Mouse (Mus musculus): ENCODE results near the gene Dock4. TPM values are rescaled to one million over a fixed set of nuclear protein-coding genes. Genes with fewer than 3 reads are reported as not detected.

Dock4 gene
- polyA plus RNA-seq, 1 experiment from 2014 or later: 4.2 TPM

GRCm38 (mm10) chr12:40635991-40636390 is 190.2 kb downstream of the Dock4 start:
- no peaks in the 10 kb centered on the region for H3K36me3 ChIP-seq (ENCODE audit: control insufficient read depth, insufficient read depth, low read length)
- no peak overlapping the region for H3K4me3 ChIP-seq (ENCODE audit: low read length)
- H3K27ac ChIP-seq (ENCODE audit: low read length): no peak overlapping the region
- no peak overlapping the region for H3K4me2 ChIP-seq (ENCODE audit: low read depth, low read length)
- no peaks in the 10 kb centered on the region for H3K9me3 ChIP-seq (ENCODE audit: control insufficient read depth, low read length)
- 96% methylated on average over 6 of the region's 6 CpGs for WGBS
- no peaks in the 10 kb centered on the region for H3K4me1 ChIP-seq (ENCODE audit: control insufficient read depth, insufficient read depth, low read length)
- no peak overlapping the region for H3K9ac ChIP-seq (ENCODE audit: low read depth, low read length)
- H3K27me3 ChIP-seq (replicated peaks; ENCODE audit: control insufficient read depth, insufficient read depth, low read length): no peaks in the 10 kb centered on the region
- no peak for ATAC-seq

- WGBS: 92% methylated on average over 2 of the region's 2 CpGs
- no peak for ATAC-seq
- no peak overlapping the region for H3K27ac ChIP-seq (ENCODE audit: low read length)
- no peak overlapping the region for H3K9ac ChIP-seq (ENCODE audit: low read depth, low read length)
- no peak overlapping the region for H3K4me2 ChIP-seq (ENCODE audit: low read depth, low read length)
- H3K4me3 ChIP-seq (ENCODE audit: low read length): no peak overlapping the region
- H3K9me3 ChIP-seq (ENCODE audit: control insufficient read depth, low read length): no peaks in the 10 kb centered on the region
- H3K36me3 ChIP-seq (ENCODE audit: control insufficient read depth, insufficient read depth, low read length): no peaks in the 10 kb centered on the region
- no peaks in the 10 kb centered on the region for H3K4me1 ChIP-seq (ENCODE audit: control insufficient read depth, insufficient read depth, low read length)
- H3K27me3 ChIP-seq (replicated peaks; ENCODE audit: control insufficient read depth, insufficient read depth, low read length): no peaks in the 10 kb centered on the region
Observed at GRCm38 (mm10) chr12:40637427-40637826, 191.7 kb downstream of the Dock4 start.

GRCm38 (mm10) chr12:40645869-40646268 is 200.1 kb downstream of the Dock4 start:
- no peaks in the 10 kb centered on the region for H3K27me3 ChIP-seq (replicated peaks; ENCODE audit: control insufficient read depth, insufficient read depth, low read length)
- H3K9ac ChIP-seq (ENCODE audit: low read depth, low read length): no peak overlapping the region
- no peak overlapping the region for H3K4me3 ChIP-seq (ENCODE audit: low read length)
- no peak overlapping the region for H3K27ac ChIP-seq (ENCODE audit: low read length)
- no peaks in the 10 kb centered on the region for H3K36me3 ChIP-seq (ENCODE audit: control insufficient read depth, insufficient read depth, low read length)
- WGBS: 82% methylated on average over 6 of the region's 6 CpGs
- no peaks in the 10 kb centered on the region for H3K4me1 ChIP-seq (ENCODE audit: control insufficient read depth, insufficient read depth, low read length)
- no peaks in the 10 kb centered on the region for H3K9me3 ChIP-seq (ENCODE audit: control insufficient read depth, low read length)
- H3K4me2 ChIP-seq (ENCODE audit: low read depth, low read length): no peak overlapping the region
- no peak for ATAC-seq

GRCm38 (mm10) chr12:40654312-40654711 is 208.6 kb downstream of the Dock4 start:
- H3K9me3 ChIP-seq (ENCODE audit: control insufficient read depth, low read length): no peaks in the 10 kb centered on the region
- H3K4me1 ChIP-seq (ENCODE audit: control insufficient read depth, insufficient read depth, low read length): no peaks in the 10 kb centered on the region
- no peak overlapping the region for H3K27ac ChIP-seq (ENCODE audit: low read length)
- H3K36me3 ChIP-seq (ENCODE audit: control insufficient read depth, insufficient read depth, low read length): no peaks in the 10 kb centered on the region
- no peak overlapping the region for H3K9ac ChIP-seq (ENCODE audit: low read depth, low read length)
- H3K4me3 ChIP-seq (ENCODE audit: low read length): no peak overlapping the region
- H3K27me3 ChIP-seq (replicated peaks; ENCODE audit: control insufficient read depth, insufficient read depth, low read length): no peaks in the 10 kb centered on the region
- WGBS: 82% methylated on average over 2 of the region's 2 CpGs
- ATAC-seq: no peak
- no peak overlapping the region for H3K4me2 ChIP-seq (ENCODE audit: low read depth, low read length)

- H3K4me1 ChIP-seq (ENCODE audit: control insufficient read depth, insufficient read depth, low read length): no peaks in the 10 kb centered on the region
- H3K4me3 ChIP-seq (ENCODE audit: low read length): no peak overlapping the region
- WGBS: 89% methylated on average over 2 of the region's 2 CpGs
Observed at GRCm38 (mm10) chr12:40655861-40656260, 210.1 kb downstream of the Dock4 start.

GRCm38 (mm10) chr12:40656438-40656837 is 210.7 kb downstream of the Dock4 start:
- 67% methylated on average over 5 of the region's 5 CpGs for WGBS
- no peak overlapping the region for H3K27ac ChIP-seq (ENCODE audit: low read length)
- H3K9ac ChIP-seq (ENCODE audit: low read depth, low read length): no peak overlapping the region
- H3K4me2 ChIP-seq (ENCODE audit: low read depth, low read length): no peak overlapping the region
- H3K9me3 ChIP-seq (ENCODE audit: control insufficient read depth, low read length): no peaks in the 10 kb centered on the region
- ATAC-seq: no peak
- no peaks in the 10 kb centered on the region for H3K27me3 ChIP-seq (replicated peaks; ENCODE audit: control insufficient read depth, insufficient read depth, low read length)
- no peaks in the 10 kb centered on the region for H3K36me3 ChIP-seq (ENCODE audit: control insufficient read depth, insufficient read depth, low read length)
- H3K4me3 ChIP-seq (ENCODE audit: low read length): no peak overlapping the region
- no peaks in the 10 kb centered on the region for H3K4me1 ChIP-seq (ENCODE audit: control insufficient read depth, insufficient read depth, low read length)

More at GRCm38 (mm10) chr12:40655861-40656260, 210.1 kb downstream of the Dock4 start:
- Histone ChIP-seq H3K27me3 (replicated peaks; ENCODE audit: control insufficient read depth, insufficient read depth, low read length) (no peaks in the 10 kb centered on the region), H3K4me2 (ENCODE audit: low read depth, low read length) (no peak overlapping the region), H3K9me3 (ENCODE audit: control insufficient read depth, low read length) (no peaks in the 10 kb centered on the region), H3K36me3 (ENCODE audit: control insufficient read depth, insufficient read depth, low read length) (no peaks in the 10 kb centered on the region), H3K9ac (ENCODE audit: low read depth, low read length) (no peak overlapping the region), H3K27ac (ENCODE audit: low read length) (no peak overlapping the region)
- no peak for ATAC-seq

GRCm38 (mm10) chr12:40657229-40657885 is 211.6 kb downstream of the Dock4 start:
- Histone ChIP-seq H3K27me3 (replicated peaks; ENCODE audit: control insufficient read depth, insufficient read depth, low read length) (no peaks in the 10 kb centered on the region), H3K4me1 (ENCODE audit: control insufficient read depth, insufficient read depth, low read length) (no peaks in the 10 kb centered on the region), H3K27ac (ENCODE audit: low read length) (no peak overlapping the region), H3K4me2 (ENCODE audit: low read depth, low read length) (no peak overlapping the region), H3K36me3 (ENCODE audit: control insufficient read depth, insufficient read depth, low read length) (no peaks in the 10 kb centered on the region), H3K9ac (ENCODE audit: low read depth, low read length) (no peak overlapping the region), H3K4me3 (ENCODE audit: low read length) (no peak overlapping the region), H3K9me3 (ENCODE audit: control insufficient read depth, low read length) (no peaks in the 10 kb centered on the region)
- WGBS: 74% methylated on average over 4 of the region's 4 CpGs
- ATAC-seq: no peak

GRCm38 (mm10) chr12:40659689-40660088 is 213.9 kb downstream of the Dock4 start:
- no peaks in the 10 kb centered on the region for H3K4me1 ChIP-seq (ENCODE audit: control insufficient read depth, insufficient read depth, low read length)
- 67% methylated on average over 6 of the region's 6 CpGs for WGBS
- ATAC-seq: no peak

GRCm38 (mm10) chr12:40669460-40669859 is 223.7 kb downstream of the Dock4 start:
- no peak for ATAC-seq
- no peaks in the 10 kb centered on the region for H3K36me3 ChIP-seq (ENCODE audit: control insufficient read depth, insufficient read depth, low read length)
- no peak overlapping the region for H3K4me3 ChIP-seq (ENCODE audit: low read length)
- H3K9me3 ChIP-seq (ENCODE audit: control insufficient read depth, low read length): no peaks in the 10 kb centered on the region
- no peak overlapping the region for H3K27ac ChIP-seq (ENCODE audit: low read length)
- no peak overlapping the region for H3K9ac ChIP-seq (ENCODE audit: low read depth, low read length)
- H3K27me3 ChIP-seq (replicated peaks; ENCODE audit: control insufficient read depth, insufficient read depth, low read length): no peaks in the 10 kb centered on the region
- H3K4me1 ChIP-seq (ENCODE audit: control insufficient read depth, insufficient read depth, low read length): no peaks in the 10 kb centered on the region
- 95% methylated on average over 2 of the region's 2 CpGs for WGBS
- no peak overlapping the region for H3K4me2 ChIP-seq (ENCODE audit: low read depth, low read length)

More at GRCm38 (mm10) chr12:40659689-40660088, 213.9 kb downstream of the Dock4 start:
- no peak overlapping the region for H3K4me2 ChIP-seq (ENCODE audit: low read depth, low read length)
- H3K36me3 ChIP-seq (ENCODE audit: control insufficient read depth, insufficient read depth, low read length): no peaks in the 10 kb centered on the region
- H3K27ac ChIP-seq (ENCODE audit: low read length): no peak overlapping the region
- H3K9me3 ChIP-seq (ENCODE audit: control insufficient read depth, low read length): no peaks in the 10 kb centered on the region
- no peaks in the 10 kb centered on the region for H3K27me3 ChIP-seq (replicated peaks; ENCODE audit: control insufficient read depth, insufficient read depth, low read length)
- no peak overlapping the region for H3K9ac ChIP-seq (ENCODE audit: low read depth, low read length)
- no peak overlapping the region for H3K4me3 ChIP-seq (ENCODE audit: low read length)

- H3K4me3 ChIP-seq (ENCODE audit: low read length): no peak overlapping the region
- H3K9ac ChIP-seq (ENCODE audit: low read depth, low read length): no peak overlapping the region
- no peaks in the 10 kb centered on the region for H3K9me3 ChIP-seq (ENCODE audit: control insufficient read depth, low read length)
- no peaks in the 10 kb centered on the region for H3K27me3 ChIP-seq (replicated peaks; ENCODE audit: control insufficient read depth, insufficient read depth, low read length)
- no peak overlapping the region for H3K4me2 ChIP-seq (ENCODE audit: low read depth, low read length)
- no peak for ATAC-seq
- no peaks in the 10 kb centered on the region for H3K4me1 ChIP-seq (ENCODE audit: control insufficient read depth, insufficient read depth, low read length)
- H3K27ac ChIP-seq (ENCODE audit: low read length): no peak overlapping the region
- no peaks in the 10 kb centered on the region for H3K36me3 ChIP-seq (ENCODE audit: control insufficient read depth, insufficient read depth, low read length)
Observed at GRCm38 (mm10) chr12:40670766-40671165, 225.0 kb downstream of the Dock4 start.

All from intestine, embryonic 16.5 days (tissue).